Comparison of ENCODE assay signal across 12 mouse cellular contexts in the genomic region with DNA sequence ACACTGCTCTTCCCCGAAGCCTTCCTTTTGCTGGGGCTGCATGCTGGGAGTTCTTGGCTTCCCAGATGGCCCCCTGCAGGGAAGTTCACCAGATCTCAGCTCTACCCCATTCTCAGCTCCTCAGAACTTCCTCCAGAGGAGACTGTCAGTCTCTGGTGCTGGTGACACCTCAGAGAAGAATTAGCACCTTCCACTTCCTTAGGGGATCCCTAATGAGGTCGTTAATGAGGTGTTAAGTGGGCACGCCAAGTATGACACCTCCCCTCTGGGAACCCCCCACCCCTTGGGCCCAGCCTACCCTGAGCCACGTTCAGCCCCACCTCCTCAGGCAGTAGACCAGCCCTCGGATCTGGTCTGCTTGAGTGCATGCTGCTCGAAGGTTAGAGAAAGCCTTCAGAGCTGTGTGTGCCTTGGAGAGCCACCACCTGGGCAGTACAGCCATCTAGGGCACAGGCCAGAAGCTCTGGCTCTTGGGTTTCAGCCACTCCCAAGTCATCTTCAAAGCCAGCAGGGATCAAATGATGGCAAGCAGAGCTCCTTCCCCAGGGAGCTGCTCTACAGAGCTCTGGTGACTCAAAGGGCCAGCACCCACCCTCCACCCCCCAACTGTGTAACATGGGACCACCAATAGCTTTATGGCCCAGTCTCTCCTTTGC. TPM values are rescaled to one million over a fixed set of nuclear protein-coding genes. Genes with fewer than 3 reads are reported as not detected.
A peak's percentile ranks its signal among the peaks of the same experiment; 100 is the strongest.
DNase-seq lines count a peak whose midpoint lies in the region; ATAC-seq and TF ChIP-seq lines count a peak whose summit lies in the region.
"Had no signal": no experiment of that assay in that cellular context is flagged by ENCODE, and none has a peak within 500 bp of the region (broad histone marks: within the 10 kb centered on the region; RNA-seq: fewer than 3 reads in every experiment).

No protein-coding gene starts in this region.

- WGBS in forebrain, embryonic 14.5 days = 19% methylated on average over 6 of the region's 6 CpGs

- H3K4me1 ChIP-seq in forebrain, embryonic 14.5 days (ENCODE audit: control insufficient read depth, insufficient read depth, low read length) = peaks cover 25% of the 10 kb centered on the region

- TF ChIP-seq CTCF in layer of hippocampus, adult 2 months (conservative IDR thresholded peaks at IDR 0.05) = no peak

- no peak for DNase-seq in layer of hippocampus, adult 2 months (ENCODE audit: low spot score in 2 of 2)
- no peak for DNase-seq in layer of hippocampus, adult 9-11 months
- peak; percentile 87 for DNase-seq in ZHBTc4 (ENCODE audit: low read depth, low spot score)
- peak; percentile 64 for DNase-seq in forebrain, embryonic 14.5 days (ENCODE audit: low spot score)
- DNase-seq in skeletal muscle tissue, adult 2 months (ENCODE audit: low read depth, low spot score) = peak; percentile 85
- DNase-seq in layer of hippocampus, postnatal 14 days (ENCODE audit: low spot score in 2 of 2) = no peak
- DNase-seq in thymus, postnatal 0 days (ENCODE audit: low spot score) = no peak
- DNase-seq: cerebellum, adult 9-10 months; kidney, postnatal 14 days had no signal

- H3K36me3 ChIP-seq in forebrain, embryonic 14.5 days (ENCODE audit: control insufficient read depth, insufficient read depth, low read length) = no peaks in the 10 kb centered on the region
- H3K36me3 ChIP-seq: heart, embryonic 13.5 days had no signal

- no peak overlapping the region for H3K4me3 ChIP-seq in layer of hippocampus, adult 2 months
- no peak overlapping the region for H3K4me3 ChIP-seq in forebrain, embryonic 14.5 days (ENCODE audit: low read depth, low read length)
- H3K4me3 ChIP-seq: erythroblast, embryonic 14.5 days; heart, embryonic 13.5 days had no signal

- H3K4me2 ChIP-seq in forebrain, embryonic 14.5 days (ENCODE audit: low read length) = no peak overlapping the region
- H3K4me2 ChIP-seq: heart, embryonic 13.5 days had no signal

- H3K9me3 ChIP-seq in forebrain, embryonic 14.5 days (replicated peaks; ENCODE audit: control insufficient read depth, low read length) = no peaks in the 10 kb centered on the region
- H3K9me3 ChIP-seq: heart, embryonic 13.5 days had no signal

- H3K27ac ChIP-seq in layer of hippocampus, adult 2 months = peak overlapping the region; percentile 89
- H3K27ac ChIP-seq in forebrain, embryonic 14.5 days (ENCODE audit: low read depth, low read length) = no peak overlapping the region
- H3K27ac ChIP-seq: liver, embryonic 14.5 days had no signal

- no peak overlapping the region for H3K9ac ChIP-seq in forebrain, embryonic 14.5 days (ENCODE audit: low read length)
- H3K9ac ChIP-seq: heart, embryonic 13.5 days; liver, embryonic 14.5 days had no signal

- H3K27me3 ChIP-seq in forebrain, embryonic 14.5 days (replicated peaks; ENCODE audit: control insufficient read depth, insufficient read depth, low read length) = no peaks in the 10 kb centered on the region

- peak; percentile 57 for ATAC-seq in forebrain, embryonic 14.5 days

RNA-seq across cellular contexts. Expression of gene Dagla, which starts 25.9 kb away (rescaled TPM):
- total RNA-seq in layer of hippocampus, adult 2 months (2021) = 100 to 1,000 TPM; 130 to 131 TPM
- 3.6 and 5.8 TPM in 2 replicates for polyA plus RNA-seq in forebrain, embryonic 14.5 days (2014; fragmentation: Nextera tagmentation; extraction: Ambion mirVana)
- total RNA-seq in layer of hippocampus, postnatal 14 days (2021) = 100 to 1,000 TPM; 131 to 134 TPM
- 0.17 and 0.18 TPM in 2 replicates for polyA plus RNA-seq in thymus, postnatal 0 days (2015; fragmentation: Nextera tagmentation; extraction: Ambion mirVana)

RNA-seq across cellular contexts. Expression of gene Myrf, which starts 38.2 kb away (rescaled TPM):
- total RNA-seq in layer of hippocampus, adult 2 months (2021) = 10 to 100 TPM; 27.0 to 27.8 TPM
- polyA plus RNA-seq in forebrain, embryonic 14.5 days (2014; fragmentation: Nextera tagmentation; extraction: Ambion mirVana) = 0.20 and 0.40 TPM in 2 replicates
- total RNA-seq in layer of hippocampus, postnatal 14 days (2021) = 10 to 100 TPM; 29.6 to 31.2 TPM
- 0.03 and 0.12 TPM in 2 replicates for polyA plus RNA-seq in thymus, postnatal 0 days (2015; fragmentation: Nextera tagmentation; extraction: Ambion mirVana)

Comparison
In these comparisons a context has a peak if more than half of its experiments do, and no peak if none do; other contexts are left out.
1. DNase-seq: peak in ZHBTc4 (single experiment), forebrain, embryonic 14.5 days (single experiment) and skeletal muscle tissue, adult 2 months (single experiment); none in layer of hippocampus, adult 2 months (0 of 2), layer of hippocampus, adult 9-11 months (single experiment), layer of hippocampus, postnatal 14 days (0 of 2) and thymus, postnatal 0 days (single experiment).